Mouse (Mus musculus): ENCODE measurements around the gene Mybph.

GRCm38 (mm10) chr1:134219608-134220007, 26.4 kb downstream of the Mybph start:
- no peak for TF ChIP-seq CTCF (IDR thresholded peaks at IDR 0.05 in 2 of 3, conservative IDR thresholded peaks at IDR 0.05 in 1 of 3; ENCODE audit: control insufficient read depth in 1 of 3, insufficient read depth in 1 of 3, low read depth in 2 of 3, low read length in 3 of 3, poor library complexity in 1 of 3, severe bottlenecking in 1 of 3)
- no peak for TF ChIP-seq NELFE (IDR thresholded peaks at IDR 0.05; ENCODE audit: low read depth, low read length)
- TF ChIP-seq POLR2A (IDR thresholded peaks at IDR 0.05; ENCODE audit: control insufficient read depth in 1 of 2, insufficient read depth in 1 of 2, low read depth in 1 of 2, low read length in 2 of 2, poor library complexity in 1 of 2), result no peak
- no peak for TF ChIP-seq GATA1 (IDR thresholded peaks at IDR 0.05; ENCODE audit: low read depth, low read length)
- no peak for TF ChIP-seq ZKSCAN1 (IDR thresholded peaks at IDR 0.05; ENCODE audit: low read depth, low read length)
- no peak for TF ChIP-seq EP300 (IDR thresholded peaks at IDR 0.05; ENCODE audit: low read depth in 1 of 2, low read length in 2 of 2)
- TF ChIP-seq KAT2A (conservative IDR thresholded peaks at IDR 0.05; ENCODE audit: low read depth, low read length), result no peak
- TF ChIP-seq POLR2AphosphoS2 (IDR thresholded peaks at IDR 0.05; ENCODE audit: low read length), result no peak
- no peak for TF ChIP-seq TAL1 (IDR thresholded peaks at IDR 0.05; ENCODE audit: low read length)
